Comparison of ENCODE assay signal across 8 mouse cellular contexts in genomic region chr11:77492311-77492871, GRCm38 (mm10). TPM values are rescaled to one million over a fixed set of nuclear protein-coding genes. Genes with fewer than 3 reads are reported as not detected.
DNase-seq lines count a peak whose midpoint lies in the region; ATAC-seq and TF ChIP-seq lines count a peak whose summit lies in the region.

No protein-coding gene starts in this region.

- intact Hi-C loops in heart, postnatal 36 days (cut with DNase I), result no loop called here

- peak overlapping the region; percentile 94 for H3K4me2 ChIP-seq in heart, embryonic 14.5 days (ENCODE audit: low read length)
- H3K4me2 ChIP-seq in embryonic facial prominence, embryonic 13.5 days, result peak overlapping the region; percentile 90
- peak overlapping the region; percentile 94 for H3K4me2 ChIP-seq in midbrain, embryonic 16.5 days (ENCODE audit: low read length)

- peak overlapping the region; percentile 96 for H3K9ac ChIP-seq in heart, embryonic 14.5 days (ENCODE audit: low read length)
- H3K9ac ChIP-seq in ES-E14 (ENCODE audit: insufficient read depth, low read depth, low read length, poor library complexity, severe bottlenecking), result peak overlapping the region; percentile 62; the same call in 1 of the 2 replicates
- peak overlapping the region; percentile 74 for H3K9ac ChIP-seq in embryonic facial prominence, embryonic 13.5 days
- peak overlapping the region; percentile 96 for H3K9ac ChIP-seq in midbrain, embryonic 16.5 days (ENCODE audit: low read depth, low read length)

- no peak for ATAC-seq in heart, embryonic 14.5 days (ENCODE audit: insufficient number of reproducible peaks, insufficient read depth, low FRiP score, low read depth)
- no peak for ATAC-seq in embryonic facial prominence, embryonic 13.5 days (ENCODE audit: insufficient number of reproducible peaks, insufficient read depth, low FRiP score, low TSS enrichment, low read depth)
- no peak for ATAC-seq in midbrain, embryonic 16.5 days

- H3K27ac ChIP-seq in heart, embryonic 14.5 days (replicated peaks in 1 of 2; ENCODE audit: control insufficient read depth in 1 of 2, insufficient read depth in 1 of 2, low read depth in 2 of 2, low read length in 2 of 2), result peak overlapping the region; percentile 95 to 98
- no peak overlapping the region for H3K27ac ChIP-seq in ES-E14 (ENCODE audit: insufficient read depth, low read depth, low read length, poor library complexity, severe bottlenecking)
- peak overlapping the region; percentile 95 for H3K27ac ChIP-seq in embryonic facial prominence, embryonic 13.5 days
- H3K27ac ChIP-seq in midbrain, embryonic 16.5 days (ENCODE audit: low read length), result peak overlapping the region; percentile 92

- H3K36me3 ChIP-seq in heart, embryonic 14.5 days (ENCODE audit: control insufficient read depth, insufficient read depth, low read length), result no peaks in the 10 kb centered on the region
- no peaks in the 10 kb centered on the region for H3K36me3 ChIP-seq in ES-E14 (ENCODE audit: control insufficient read depth, insufficient read depth, low read length, poor library complexity, severe bottlenecking)
- H3K36me3 ChIP-seq in embryonic facial prominence, embryonic 13.5 days, result no peaks in the 10 kb centered on the region
- no peaks in the 10 kb centered on the region for H3K36me3 ChIP-seq in midbrain, embryonic 16.5 days (ENCODE audit: control insufficient read depth, insufficient read depth, low read length)

- no peaks in the 10 kb centered on the region for H3K27me3 ChIP-seq in heart, embryonic 14.5 days (ENCODE audit: control insufficient read depth, insufficient read depth, low read length)
- no peaks in the 10 kb centered on the region for H3K27me3 ChIP-seq in embryonic facial prominence, embryonic 13.5 days
- no peaks in the 10 kb centered on the region for H3K27me3 ChIP-seq in midbrain, embryonic 16.5 days (ENCODE audit: control insufficient read depth, insufficient read depth, low read depth, low read length)

- in situ Hi-C loops in ES-E14 (cut with MboI; ENCODE audit: low sequenced_read_pairs in 2 of 2, unreplicated experiment in 2 of 2), result no loop called here

- no peaks in the 10 kb centered on the region for H3K9me3 ChIP-seq in heart, embryonic 14.5 days (ENCODE audit: control insufficient read depth, low read length)
- H3K9me3 ChIP-seq in ES-E14 (ENCODE audit: control insufficient read depth, insufficient read depth, low read depth, low read length), result no peaks in the 10 kb centered on the region
- H3K9me3 ChIP-seq in embryonic facial prominence, embryonic 13.5 days, result no peaks in the 10 kb centered on the region
- H3K9me3 ChIP-seq in midbrain, embryonic 16.5 days (replicated peaks; ENCODE audit: control insufficient read depth, low read length, poor library complexity, severe bottlenecking), result no peaks in the 10 kb centered on the region

- peak overlapping the region; percentile 92 to 94 for H3K4me3 ChIP-seq in heart, embryonic 14.5 days (ENCODE audit: control insufficient read depth in 1 of 2, insufficient read depth in 1 of 2, low read depth in 1 of 2, low read length in 2 of 2)
- peak overlapping the region; percentile 94 to 98 for H3K4me3 ChIP-seq in ES-E14 (ENCODE audit: insufficient read depth in 1 of 2, low read depth in 1 of 2, low read length in 2 of 2, poor library complexity in 1 of 2, severe bottlenecking in 1 of 2)
- H3K4me3 ChIP-seq in embryonic facial prominence, embryonic 13.5 days, result peak overlapping the region; percentile 97
- H3K4me3 ChIP-seq in midbrain, embryonic 16.5 days (ENCODE audit: low read depth, low read length), result peak overlapping the region; percentile 68

- DNase-seq in heart, postnatal 36 days, result no peak
- DNase-seq in ES-E14 (ENCODE audit: low read depth, low spot score), result no peak
- peak; percentile 59 for DNase-seq in kidney, postnatal 10 days
- DNase-seq in MN1 (ENCODE audit: low spot score), result no peak
- no peak for DNase-seq in gastrocnemius, postnatal 4 days (ENCODE audit: low spot score in 2 of 2)

- peaks cover 36 to 61% of the 10 kb centered on the region in 2 experiments for H3K4me1 ChIP-seq in heart, embryonic 14.5 days (ENCODE audit: control insufficient read depth in 2 of 2, insufficient read depth in 2 of 2, low read length in 2 of 2)
- peaks cover 15 to 27% of the 10 kb centered on the region in 2 experiments for H3K4me1 ChIP-seq in ES-E14 (ENCODE audit: control insufficient read depth in 2 of 2, insufficient read depth in 2 of 2, low read length in 2 of 2, poor library complexity in 1 of 2)
- peaks cover 66% of the 10 kb centered on the region for H3K4me1 ChIP-seq in embryonic facial prominence, embryonic 13.5 days
- peaks cover 55% of the 10 kb centered on the region for H3K4me1 ChIP-seq in midbrain, embryonic 16.5 days (ENCODE audit: control insufficient read depth, insufficient read depth, low read length)

- WGBS in heart, embryonic 14.5 days, result under 1% methylated on average over 16 of the region's 18 CpGs
- WGBS in embryonic facial prominence, embryonic 13.5 days, result under 1% methylated on average over 18 of the region's 18 CpGs
- WGBS in midbrain, embryonic 16.5 days, result under 1% methylated on average over 18 of the region's 18 CpGs

TF ChIP-seq in ES-E14, 5 proteins besides CTCF, POLR2A, EP300 and RAD21:
- TF ChIP-seq ZNF384 (IDR thresholded peaks at IDR 0.05; ENCODE audit: low read depth, low read length), result no peak
- no peak for TF ChIP-seq CHD2 (IDR thresholded peaks at IDR 0.05; ENCODE audit: low read depth, low read length)
- TF ChIP-seq HCFC1 (IDR thresholded peaks at IDR 0.05; ENCODE audit: borderline replicate concordance, insufficient read depth, low read length), result no peak
- no peak for TF ChIP-seq ZC3H11A (IDR thresholded peaks at IDR 0.05; ENCODE audit: borderline replicate concordance, low read depth, low read length)
- no peak for TF ChIP-seq MAFK (IDR thresholded peaks at IDR 0.05; ENCODE audit: insufficient read depth, low read depth, low read length)
TF ChIP-seq in ES-E14: peak in this region for 0.

RNA-seq across cellular contexts. Expression of gene Git1, which starts 1.0 kb away (rescaled TPM):
- polyA plus RNA-seq in heart, embryonic 14.5 days (2014; fragmentation: Nextera tagmentation; extraction: Ambion mirVana), result 13.6 and 15.2 TPM in 2 replicates
- total RNA-seq in heart, postnatal 36 days (2021), result 10 to 100 TPM; 55.2 to 57.1 TPM
- 43.1 and 55.2 TPM in 2 replicates for total RNA-seq in ES-E14 (2012; rRNA removed)
- polyA plus RNA-seq in embryonic facial prominence, embryonic 13.5 days (2015; fragmentation: Nextera tagmentation; extraction: Ambion mirVana), result 10.8 and 11.1 TPM in 2 replicates
- 15.9 and 17.3 TPM in 2 replicates for polyA plus RNA-seq in midbrain, embryonic 16.5 days (2015; fragmentation: Nextera tagmentation; extraction: Ambion mirVana)
- total RNA-seq in gastrocnemius, postnatal 4 days (2021), result 10 to 100 TPM; 48.5 to 52.9 TPM

RNA-seq across cellular contexts. Expression of gene Ankrd13b, which starts 2.9 kb away (rescaled TPM):
- polyA plus RNA-seq in heart, embryonic 14.5 days (2014; fragmentation: Nextera tagmentation; extraction: Ambion mirVana), result 5.1 and 5.2 TPM in 2 replicates
- total RNA-seq in heart, postnatal 36 days (2021), result 10 to 100 TPM in 1 of 2 experiments, 1 to 10 TPM in 1; 9.8 to 10.4 TPM
- 7.0 and 10.7 TPM in 2 replicates for total RNA-seq in ES-E14 (2012; rRNA removed)
- polyA plus RNA-seq in embryonic facial prominence, embryonic 13.5 days (2015; fragmentation: Nextera tagmentation; extraction: Ambion mirVana), result 8.5 and 10.4 TPM in 2 replicates
- polyA plus RNA-seq in midbrain, embryonic 16.5 days (2015; fragmentation: Nextera tagmentation; extraction: Ambion mirVana), result 31.9 and 33.7 TPM in 2 replicates
- 10 to 100 TPM; 13.0 to 13.8 TPM for total RNA-seq in gastrocnemius, postnatal 4 days (2021)

RNA-seq across cellular contexts. Expression of gene Abhd15, which starts 22.5 kb away (rescaled TPM):
- 1.6 and 1.8 TPM in 2 replicates for polyA plus RNA-seq in heart, embryonic 14.5 days (2014; fragmentation: Nextera tagmentation; extraction: Ambion mirVana)
- 1 to 10 TPM; 2.3 to 3.1 TPM for total RNA-seq in heart, postnatal 36 days (2021)
- 1.6 and 1.7 TPM in 2 replicates for total RNA-seq in ES-E14 (2012; rRNA removed)
- 2.0 and 2.2 TPM in 2 replicates for polyA plus RNA-seq in embryonic facial prominence, embryonic 13.5 days (2015; fragmentation: Nextera tagmentation; extraction: Ambion mirVana)
- polyA plus RNA-seq in midbrain, embryonic 16.5 days (2015; fragmentation: Nextera tagmentation; extraction: Ambion mirVana), result 2.4 and 3.1 TPM in 2 replicates
- total RNA-seq in gastrocnemius, postnatal 4 days (2021), result 1 to 10 TPM; 1.2 to 2.5 TPM

RNA-seq across cellular contexts. Expression of gene Trp53i13, which starts 23.4 kb away (rescaled TPM):
- polyA plus RNA-seq in heart, embryonic 14.5 days (2014; fragmentation: Nextera tagmentation; extraction: Ambion mirVana), result 28.7 and 30.0 TPM in 2 replicates
- 1 to 10 TPM; 8.3 to 8.7 TPM for total RNA-seq in heart, postnatal 36 days (2021)
- total RNA-seq in ES-E14 (2012; rRNA removed), result 18.4 and 23.5 TPM in 2 replicates
- polyA plus RNA-seq in embryonic facial prominence, embryonic 13.5 days (2015; fragmentation: Nextera tagmentation; extraction: Ambion mirVana), result 54.7 and 55.2 TPM in 2 replicates
- 10.5 and 12.6 TPM in 2 replicates for polyA plus RNA-seq in midbrain, embryonic 16.5 days (2015; fragmentation: Nextera tagmentation; extraction: Ambion mirVana)
- 10 to 100 TPM; 14.8 to 15.0 TPM for total RNA-seq in gastrocnemius, postnatal 4 days (2021)

RNA-seq across cellular contexts. Expression of gene Gm10392, which starts 26.6 kb away (rescaled TPM):
- polyA plus RNA-seq in heart, embryonic 14.5 days (2014; fragmentation: Nextera tagmentation; extraction: Ambion mirVana), result not detected in 2 replicates
- total RNA-seq in heart, postnatal 36 days (2021), result not detected
- 0.26 TPM in 1 of 2 replicates, not detected in the other for total RNA-seq in ES-E14 (2012; rRNA removed)
- not detected in 2 replicates for polyA plus RNA-seq in embryonic facial prominence, embryonic 13.5 days (2015; fragmentation: Nextera tagmentation; extraction: Ambion mirVana)
- not detected in 2 replicates for polyA plus RNA-seq in midbrain, embryonic 16.5 days (2015; fragmentation: Nextera tagmentation; extraction: Ambion mirVana)
- total RNA-seq in gastrocnemius, postnatal 4 days (2021), result not detected
